Mouse (Mus musculus) inflammation-experienced regulatory T-cells, adult 6 months (primary cell): Measurements from ENCODE around the gene Wdr20. TPM values are rescaled to one million over a fixed set of nuclear protein-coding genes. Genes with fewer than 3 reads are reported as not detected.
A peak's percentile ranks its signal among the peaks of the same experiment; 100 is the strongest.
"Not testable (repeated sequence)": the region's sequence is repeated elsewhere in the genome, so short reads cannot be mapped to it uniquely, and the experiment has no call there.

Source experiments
- ATAC-seq: one replicate; pipeline ENCODE4 v1.8.0; 2017
- polyA plus RNA-seq, 3 experiments: library from polyadenylated mRNA; unstranded; fragments of 100-300 nt; shearing (Covaris generic); gene quantifications; one replicate each; pipeline ENCODE4 v1.2.1; 2017

Gene Wdr20
- 10 to 100 TPM; 24.8 to 34.0 (median 33.4) TPM for polyA plus RNA-seq

DNA sequence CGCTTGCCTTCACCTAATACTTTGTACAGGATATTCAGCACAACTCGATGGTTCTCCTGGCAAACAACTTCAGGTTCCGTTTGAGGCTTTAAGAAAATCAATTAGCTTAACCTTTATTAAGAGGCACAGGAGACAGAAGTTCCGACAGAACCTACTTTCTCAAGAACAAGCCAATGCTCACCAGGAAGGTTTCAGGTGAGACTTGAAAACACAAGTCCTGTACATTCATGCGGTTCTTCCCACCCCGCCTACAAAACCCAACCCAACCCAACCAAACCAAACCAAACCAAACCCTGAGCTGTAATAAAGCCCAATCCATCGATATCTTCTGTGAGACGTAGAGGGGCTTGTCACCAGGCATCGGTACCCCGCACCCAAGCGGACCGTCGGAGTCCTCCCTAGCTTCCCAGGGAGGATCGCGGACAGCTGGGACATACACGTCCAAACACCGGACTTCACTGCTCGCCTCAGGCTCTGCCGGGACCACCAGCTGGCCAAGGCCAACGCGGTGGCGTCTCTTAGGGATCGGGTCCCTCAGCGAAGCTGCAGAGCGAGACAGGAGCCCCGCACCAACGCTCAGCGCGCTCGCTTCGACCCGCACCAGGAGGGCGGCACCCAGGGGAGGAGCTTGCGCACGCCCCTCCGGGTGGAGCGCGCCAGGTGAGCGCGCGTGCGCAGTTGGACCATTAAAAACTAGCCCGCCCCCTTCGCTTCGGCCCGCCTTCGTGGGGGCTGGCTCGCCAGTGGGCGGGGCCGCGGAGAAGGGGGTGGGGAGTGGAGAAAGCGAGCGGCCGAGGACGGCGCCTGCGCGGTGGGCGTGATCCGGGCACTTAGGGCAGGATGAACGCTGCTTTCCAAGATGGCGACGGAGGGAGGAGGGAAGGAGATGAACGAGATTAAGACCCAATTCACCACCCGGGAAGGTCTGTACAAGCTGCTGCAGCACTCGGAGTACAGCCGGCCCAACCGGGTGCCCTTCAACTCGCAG lies at the start of gene Wdr20:
Gene Wdr20, plus strand, starts transcription at position 775 of the 988 bp plus-strand sequence.
- peak; percentile 83 for ATAC-seq

DNA sequence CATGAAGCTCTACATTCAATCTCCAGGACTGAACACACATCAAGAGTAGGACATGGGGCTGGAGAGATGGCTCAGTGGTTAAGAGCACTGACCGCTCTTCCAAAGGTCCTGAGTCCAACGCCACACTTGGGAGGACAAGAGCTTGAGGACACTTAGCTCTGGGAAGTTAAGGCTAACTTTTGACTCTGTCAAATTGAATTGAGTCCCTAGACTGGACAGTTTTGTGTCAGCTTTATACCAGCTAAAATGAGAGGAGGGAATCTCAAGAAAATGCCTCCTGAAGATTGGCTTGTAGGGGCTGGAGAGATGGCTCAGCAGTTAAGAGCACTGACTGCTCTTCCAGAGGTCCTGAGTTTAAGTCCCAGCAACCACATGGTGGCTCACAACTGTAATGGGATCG lies 48.8 kb upstream of the Wdr20 start:
- ATAC-seq: not testable (repeated sequence)

DNA sequence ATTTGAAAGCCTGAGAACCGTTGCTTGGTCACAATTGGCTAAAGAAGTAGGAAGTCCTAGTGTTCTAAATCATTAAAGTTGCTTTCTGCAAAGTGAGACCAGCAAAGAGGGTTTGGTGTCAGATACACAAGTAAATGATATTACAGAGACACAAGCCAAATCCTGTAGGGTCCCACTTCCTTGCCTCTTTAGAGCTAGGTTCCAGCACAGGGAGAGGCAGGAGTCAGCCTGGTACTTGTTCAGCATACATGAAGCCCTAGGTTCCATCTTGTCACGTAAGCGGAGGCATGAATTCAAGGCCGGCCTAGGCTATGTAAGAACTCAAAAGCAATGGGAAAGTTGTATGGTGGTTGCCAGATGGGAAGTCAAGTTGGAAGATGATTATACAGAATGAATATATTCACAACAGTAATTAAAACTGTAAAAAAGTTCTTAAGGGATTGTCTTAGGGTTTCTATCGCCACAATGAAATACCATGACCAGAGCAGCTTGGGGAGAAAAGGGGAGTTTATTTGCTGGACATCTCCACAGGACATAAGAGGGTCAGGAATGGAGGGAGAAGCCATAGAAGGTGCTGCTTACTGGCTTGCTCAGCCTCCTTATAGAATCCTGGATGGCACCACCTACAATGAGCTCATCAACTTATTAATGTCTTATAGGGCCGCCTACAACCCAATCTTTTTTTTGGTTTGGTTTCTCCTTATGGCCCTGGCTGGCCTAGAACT lies 47.7 kb upstream of the Wdr20 start:
- no peak for ATAC-seq

DNA sequence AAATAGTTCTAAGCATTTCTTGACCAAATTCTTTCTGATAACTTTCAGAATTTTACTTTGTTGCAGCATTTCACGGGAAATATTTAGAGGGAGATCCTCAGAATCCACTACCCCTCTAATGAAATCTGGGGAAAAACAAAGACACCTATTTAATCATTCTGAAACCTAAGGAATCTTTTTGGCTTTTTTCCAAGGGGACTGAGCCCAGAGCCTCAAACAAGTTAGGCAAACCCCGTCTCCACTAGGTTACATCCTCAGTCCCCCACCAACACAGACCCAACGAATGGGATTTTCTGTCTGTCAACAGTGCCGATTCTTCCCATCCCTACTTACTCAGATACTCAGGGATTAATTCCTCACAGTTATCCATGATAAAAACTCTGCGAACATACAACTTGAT lies 44.4 kb upstream of the Wdr20 start:
- ATAC-seq: not testable (repeated sequence)

DNA sequence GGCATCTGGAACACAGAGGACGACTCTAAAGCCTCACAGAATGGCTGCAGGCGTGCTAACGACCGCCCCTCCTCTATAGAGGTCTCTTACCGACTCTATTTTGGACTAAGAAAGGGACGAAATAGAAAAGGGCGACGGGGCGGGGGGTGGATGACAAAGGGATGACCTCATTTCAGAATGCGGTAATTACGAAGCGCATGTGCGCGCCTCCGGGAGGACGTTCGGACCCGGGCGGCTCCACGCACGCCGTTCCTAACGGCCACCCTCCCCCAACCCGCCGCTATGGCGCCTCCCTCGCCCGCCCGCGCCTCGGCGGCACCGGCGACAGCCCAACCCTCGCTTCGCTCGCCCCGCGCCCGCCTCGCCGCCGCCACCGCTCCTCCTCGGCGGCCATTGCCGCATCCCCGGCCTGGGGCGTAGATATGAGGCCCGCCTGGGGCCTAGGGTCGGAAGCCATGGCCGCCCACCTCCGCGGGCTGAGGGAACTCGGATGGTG lies 42.0 kb upstream of the Wdr20 start:
- ATAC-seq: peak; percentile 29

DNA sequence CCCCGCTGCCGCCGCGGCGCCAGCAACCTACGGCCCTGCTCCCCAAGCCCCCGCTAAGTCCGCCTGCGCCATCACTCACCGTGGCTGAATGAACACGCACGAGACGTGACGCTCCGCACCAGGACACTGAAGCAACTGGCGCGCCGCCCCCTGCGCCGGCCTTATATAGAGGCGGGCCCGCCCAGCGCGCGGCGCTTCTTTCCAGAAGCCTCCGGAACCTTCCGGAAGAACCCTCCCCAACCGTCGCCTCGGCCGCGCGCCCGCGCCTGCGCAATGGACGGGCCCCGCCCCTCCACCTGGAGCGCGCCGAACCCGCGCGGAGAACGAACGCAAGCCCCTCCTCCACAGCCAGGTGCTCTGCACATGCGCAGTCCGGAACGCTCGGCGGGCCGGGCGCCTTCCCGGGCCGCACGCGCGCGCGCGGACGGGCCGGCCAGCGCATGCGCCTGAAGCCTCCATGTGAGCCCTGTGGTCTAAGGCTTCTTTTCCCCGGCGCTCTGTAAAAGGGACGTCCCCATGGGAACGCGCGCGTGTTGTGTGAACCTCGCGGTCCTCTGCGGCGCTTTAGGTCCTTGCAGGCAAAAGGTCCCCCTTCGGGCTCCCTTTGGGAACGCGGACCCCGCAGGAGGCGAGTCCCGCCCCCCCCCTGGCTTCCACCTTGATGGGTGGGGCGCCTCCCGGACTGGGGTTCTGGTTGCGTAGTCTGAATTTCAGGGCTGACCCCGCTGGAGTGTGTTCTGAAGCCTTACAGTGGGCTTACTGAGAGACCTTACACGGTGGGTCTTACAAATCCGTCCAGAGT lies 41.4 kb upstream of the Wdr20 start:
- ATAC-seq: peak; percentile 75

DNA sequence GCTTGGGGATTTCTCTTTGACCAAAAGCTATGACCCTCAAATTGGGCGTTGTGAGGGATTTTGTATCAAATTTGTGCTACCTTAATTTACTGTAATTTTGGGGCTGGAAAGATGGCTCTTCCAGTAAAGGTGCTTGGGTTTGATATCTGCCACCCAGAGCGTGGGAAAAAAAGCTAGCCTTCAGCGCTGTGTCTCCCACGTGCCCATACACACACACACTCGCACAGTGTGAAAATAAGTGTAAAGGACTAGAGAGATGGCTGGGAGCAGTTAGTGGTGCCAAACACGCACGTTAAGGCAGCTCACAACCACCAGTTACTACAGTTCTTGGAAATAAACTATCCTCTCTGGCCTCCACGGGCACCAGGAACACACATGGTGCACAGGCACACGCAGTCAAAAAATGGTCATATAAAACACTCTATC lies 40.8 kb upstream of the Wdr20 start:
- no peak for ATAC-seq

DNA sequence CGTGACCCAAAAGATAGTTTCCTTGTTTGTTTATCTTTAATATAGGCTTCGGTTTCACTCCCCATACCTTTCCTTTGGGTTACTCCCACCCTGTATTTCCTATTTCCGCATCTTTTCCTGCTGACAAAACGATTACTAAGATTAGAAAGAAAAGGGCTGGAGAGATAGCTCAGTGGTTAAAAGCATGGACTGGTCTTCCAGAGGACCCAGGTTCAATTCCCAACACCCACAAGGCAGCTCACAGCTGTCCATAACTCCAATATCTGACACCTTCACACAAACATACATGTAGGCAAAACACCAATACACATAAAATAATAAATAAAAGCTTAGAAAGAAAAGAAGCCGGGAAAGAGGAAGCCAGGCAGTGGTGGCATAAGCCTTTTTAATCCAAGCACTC lies 40.3 kb upstream of the Wdr20 start:
- ATAC-seq: no peak

DNA sequence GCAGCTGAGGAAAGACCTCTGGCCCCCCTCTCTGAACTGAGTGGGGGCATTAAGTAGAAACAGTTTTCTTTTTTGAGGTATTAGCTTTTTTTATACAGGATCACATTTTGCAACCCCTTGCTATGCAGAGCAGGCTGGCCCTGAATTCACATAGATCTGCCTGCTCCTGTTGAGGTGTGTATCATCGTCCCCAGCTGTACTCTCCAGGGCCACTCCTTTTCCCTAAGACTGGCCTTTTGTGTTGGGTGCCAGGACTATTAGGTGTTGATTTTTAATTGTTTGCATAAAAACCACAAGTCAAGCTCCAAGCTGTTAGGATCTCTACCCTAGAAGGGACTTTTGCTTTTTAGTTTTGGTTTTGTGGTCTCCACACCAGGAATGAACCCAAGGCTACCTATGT lies 39.7 kb upstream of the Wdr20 start:
- no peak for ATAC-seq

DNA sequence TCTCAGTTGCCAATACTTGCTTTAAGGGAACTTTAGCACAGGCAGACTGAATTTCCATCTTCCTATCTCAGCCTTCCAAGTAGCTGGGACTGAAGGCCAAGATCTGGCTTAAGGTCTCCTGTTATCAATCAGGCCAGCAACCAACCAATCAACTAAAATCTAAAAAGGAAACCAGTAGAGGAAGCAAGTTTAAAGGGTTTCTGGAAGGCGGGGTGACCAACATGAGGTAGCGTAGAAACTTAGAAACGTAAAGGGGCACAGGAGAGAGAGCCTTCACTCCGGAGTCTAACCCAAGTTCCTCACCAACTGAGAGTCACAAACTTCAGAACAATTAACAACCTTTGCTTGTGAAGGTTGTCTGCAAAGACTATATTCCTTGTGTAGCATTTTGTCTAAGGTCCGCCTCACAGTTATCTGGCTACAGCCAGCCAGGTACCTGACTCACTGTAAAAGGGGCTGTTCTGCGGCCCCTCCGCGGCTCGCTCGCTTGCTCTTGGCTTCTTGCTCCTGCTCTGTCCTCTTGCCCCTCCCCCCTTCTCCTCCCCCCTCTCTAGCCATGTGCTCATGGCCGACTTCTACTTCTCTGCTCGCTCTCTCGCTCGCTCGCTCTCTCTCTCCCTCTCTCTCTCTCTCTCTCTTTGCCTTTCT lies 39.1 kb upstream of the Wdr20 start:
- no peak for ATAC-seq

DNA sequence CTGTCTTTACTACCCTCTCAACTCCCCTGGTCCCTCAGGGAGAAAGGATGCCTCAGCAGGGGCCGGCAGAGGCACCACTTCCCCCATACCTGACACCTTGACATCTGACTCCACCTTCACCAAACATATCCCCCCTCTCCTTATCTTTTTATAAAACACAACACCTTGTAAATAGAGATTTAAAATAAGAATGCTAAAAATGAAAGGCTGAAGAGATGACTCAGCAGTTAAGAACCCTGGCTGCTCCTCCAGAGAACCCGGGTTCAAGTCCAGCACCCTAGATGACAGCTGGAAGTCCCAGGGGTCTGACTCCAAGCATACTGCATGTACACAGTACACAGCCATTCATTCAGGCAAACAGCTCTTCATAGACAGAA lies 38.6 kb upstream of the Wdr20 start:
- no peak for ATAC-seq

DNA sequence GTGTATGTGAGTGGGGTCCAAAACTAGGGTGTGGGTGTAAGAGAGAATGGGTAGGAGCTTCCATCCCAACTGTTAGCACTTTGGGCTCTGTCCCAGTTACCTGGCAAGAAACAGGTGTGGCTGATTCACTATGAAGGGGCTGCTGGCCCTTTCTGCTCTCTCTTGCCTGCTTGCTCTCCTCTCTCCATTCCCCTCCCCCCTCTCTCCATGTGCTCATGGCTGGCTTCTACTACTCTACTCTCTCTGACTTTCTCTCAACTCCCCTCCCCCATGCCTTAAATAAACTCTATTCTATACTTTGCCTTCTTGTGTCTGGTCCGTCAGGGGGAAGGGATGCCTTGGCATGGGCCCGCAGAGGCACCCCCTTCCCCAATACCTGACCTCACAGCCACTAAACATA lies 37.0 kb upstream of the Wdr20 start:
- ATAC-seq: no peak

DNA sequence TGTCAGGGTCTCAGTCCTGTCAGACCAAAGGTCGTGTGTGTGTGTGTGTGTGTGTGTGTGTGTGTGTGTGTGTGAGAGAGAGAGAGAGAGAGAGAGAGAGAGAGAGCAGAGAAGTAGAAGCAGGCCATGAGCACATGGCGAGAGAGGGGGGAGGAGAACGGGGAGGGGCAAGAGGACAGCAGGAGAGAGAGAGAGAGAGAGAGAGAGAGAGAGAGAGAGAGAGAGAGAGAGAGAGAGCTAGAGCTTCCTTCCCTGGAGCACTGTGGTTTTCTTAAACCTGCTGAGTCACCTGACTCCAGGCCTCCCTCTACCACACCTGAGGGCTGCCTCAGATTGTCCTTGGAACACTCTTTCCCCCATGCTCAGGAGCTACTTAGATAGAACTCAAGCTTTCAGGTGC lies 36.4 kb upstream of the Wdr20 start:
- ATAC-seq: not testable (repeated sequence)

DNA sequence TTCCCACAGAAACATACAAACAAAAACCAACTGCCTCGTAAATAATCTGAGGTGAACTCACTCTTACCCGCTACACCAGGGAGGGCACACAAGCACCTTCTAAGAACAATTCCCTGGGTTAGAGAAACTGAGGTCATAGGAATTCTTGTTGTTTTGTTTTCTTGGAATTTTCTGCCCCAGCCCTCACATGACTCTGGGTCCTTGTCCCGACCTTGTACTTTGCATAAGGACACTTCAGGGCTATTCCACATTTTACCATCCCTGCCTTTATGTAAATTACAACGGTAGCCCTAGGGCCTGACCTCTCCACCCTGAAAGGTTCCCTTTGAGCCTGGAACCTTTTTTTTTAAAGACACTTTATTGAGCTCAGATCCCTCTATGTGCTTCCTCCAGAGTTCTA lies 35.2 kb upstream of the Wdr20 start, which contains the start of gene Hsp90aa1:
Gene Hsp90aa1, minus strand, starts transcription at position 173 of the 400 bp plus-strand sequence.
- no peak for ATAC-seq

DNA sequence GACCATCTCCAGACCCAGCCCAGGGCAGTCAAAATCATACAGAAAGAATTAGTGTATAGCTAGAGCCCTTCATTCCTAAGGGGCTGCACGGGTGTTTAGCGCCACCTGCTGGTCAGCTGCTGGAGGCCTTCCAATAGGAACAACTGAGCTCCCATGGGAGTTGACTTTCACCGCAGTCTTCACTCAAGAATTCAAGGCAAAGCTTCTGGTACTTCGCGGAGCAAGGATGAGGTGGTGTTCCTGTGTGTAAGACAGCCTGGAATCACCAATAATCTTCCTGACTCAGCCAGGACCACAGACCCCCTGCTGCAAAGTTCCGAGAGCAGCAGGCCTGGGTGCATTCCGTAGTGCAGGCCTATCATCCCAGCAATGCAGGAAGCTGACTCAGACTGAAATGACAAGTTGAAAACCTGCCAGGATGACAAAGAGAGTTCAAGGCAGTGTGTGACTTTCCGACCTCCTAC lies 34.7 kb upstream of the Wdr20 start:
- peak; percentile 72 for ATAC-seq

DNA sequence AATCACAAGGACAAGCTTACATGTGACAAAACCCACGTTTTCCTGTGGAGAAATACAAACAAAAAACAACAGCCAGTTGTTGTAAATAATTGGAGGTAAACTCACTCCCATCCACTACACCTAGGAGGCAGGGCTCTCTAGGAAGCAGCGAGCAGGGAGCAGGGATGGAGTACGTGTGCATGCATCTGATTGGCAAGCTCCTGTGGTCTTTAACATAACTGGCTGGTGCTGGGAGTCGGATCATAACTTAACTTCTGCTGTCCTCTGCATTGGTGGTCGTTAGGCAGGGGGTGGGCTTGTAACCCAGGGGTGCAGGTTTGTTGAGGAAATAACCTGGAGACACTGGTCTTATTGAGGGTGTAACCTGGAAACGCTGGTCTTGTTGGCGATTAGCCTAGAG lies 34.1 kb upstream of the Wdr20 start:
- ATAC-seq: no peak

DNA sequence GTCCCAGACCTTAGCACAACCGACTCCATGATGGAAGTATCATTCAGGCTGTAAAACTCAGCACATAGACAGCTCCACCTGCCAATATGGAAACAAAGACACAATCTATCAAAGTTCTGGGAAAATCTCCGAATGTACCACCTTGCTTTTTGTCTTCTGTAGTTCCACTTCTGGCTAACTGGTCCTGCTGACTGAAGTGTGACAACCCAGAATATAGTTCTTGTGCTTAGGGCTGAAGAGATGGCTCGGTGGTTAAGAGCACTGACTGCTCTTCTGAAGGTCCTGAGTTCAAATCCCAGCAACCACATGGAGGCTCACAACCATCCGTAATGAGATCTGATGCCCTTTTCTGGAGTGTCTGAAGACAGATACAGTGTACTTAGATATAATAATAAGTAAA lies 32.3 kb upstream of the Wdr20 start:
- ATAC-seq: not testable (repeated sequence)

DNA sequence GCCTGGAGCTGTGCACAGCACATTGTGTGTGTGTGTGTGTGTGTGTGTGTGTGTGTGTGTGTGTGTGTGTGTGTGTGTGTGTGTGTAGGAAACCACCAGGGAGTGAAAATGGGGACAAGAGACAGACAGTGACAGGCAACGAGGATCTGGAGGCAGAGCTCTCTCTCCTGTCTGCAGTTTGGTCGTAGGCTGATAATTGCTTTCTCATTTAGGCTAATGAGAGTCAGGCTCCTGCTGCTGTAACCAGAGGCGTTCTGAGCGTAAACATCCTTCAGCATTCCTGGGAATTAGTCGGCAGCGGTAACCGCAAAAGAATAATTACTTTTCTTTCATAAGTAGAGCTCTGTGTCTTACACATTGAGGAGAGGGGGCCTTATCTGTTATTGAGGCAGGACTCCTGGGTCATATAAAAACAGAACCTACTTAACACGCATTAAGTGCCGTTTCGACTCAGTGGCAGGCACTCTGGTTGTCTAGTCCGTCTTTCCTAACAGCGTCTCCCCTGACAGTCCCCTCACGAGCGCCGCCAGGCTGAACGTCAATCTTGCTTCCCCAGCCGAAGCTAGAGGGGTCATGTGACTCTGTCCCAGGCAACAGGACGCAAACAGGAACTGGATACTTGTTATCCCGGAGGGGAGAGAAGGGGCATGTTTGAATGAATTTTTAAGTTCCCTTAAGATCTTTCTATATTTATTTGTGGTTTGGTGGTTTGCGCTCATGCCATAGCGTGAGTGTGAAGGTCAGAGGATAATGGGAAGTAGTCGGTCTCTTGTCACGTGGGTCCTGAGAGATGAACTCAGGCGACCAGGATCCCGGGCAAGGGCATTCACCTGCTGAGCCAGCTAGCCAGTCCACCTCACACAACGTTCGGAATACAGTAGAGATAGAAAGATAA lies 31.2 kb upstream of the Wdr20 start:
- ATAC-seq: peak; percentile 52

DNA sequence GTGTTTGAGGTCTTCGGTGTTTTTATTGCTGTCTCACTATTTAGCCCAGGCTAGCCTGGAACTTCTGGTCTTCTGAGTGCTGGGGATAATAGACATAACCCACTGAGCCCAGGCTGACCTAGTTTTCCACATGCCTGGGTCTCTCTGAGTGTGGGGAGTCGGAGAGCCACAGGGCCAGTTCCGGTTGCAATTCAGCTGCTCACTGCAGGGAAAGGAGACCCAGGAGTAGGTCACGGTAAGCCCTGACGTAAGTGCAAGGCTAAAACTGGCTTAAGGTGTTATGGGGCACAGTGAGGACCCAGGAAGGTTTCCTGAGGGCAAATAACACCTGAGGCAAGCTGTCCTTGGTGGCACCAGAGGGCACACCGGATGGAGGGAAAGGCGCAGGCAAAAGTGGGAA lies 30.3 kb upstream of the Wdr20 start:
- no peak for ATAC-seq

DNA sequence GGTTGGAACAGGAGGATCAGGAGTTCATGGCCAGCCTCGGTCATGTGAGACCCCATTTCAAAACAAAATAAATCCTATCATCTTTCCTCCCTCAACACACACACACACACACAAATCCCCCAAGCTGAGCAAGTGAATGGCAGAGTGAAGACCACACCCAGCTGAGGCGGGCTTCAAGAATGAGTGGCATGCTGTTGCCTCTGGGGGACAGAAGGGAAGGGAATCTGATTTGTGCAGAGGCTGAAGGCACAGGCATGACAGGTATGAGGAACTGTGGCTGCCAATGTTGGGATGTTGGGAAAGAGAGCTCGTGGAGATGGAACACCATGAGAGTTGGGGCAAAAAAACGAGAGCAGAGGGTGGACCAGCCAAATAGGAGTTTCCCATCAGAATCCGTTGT lies 26.5 kb upstream of the Wdr20 start:
- ATAC-seq: no peak

DNA sequence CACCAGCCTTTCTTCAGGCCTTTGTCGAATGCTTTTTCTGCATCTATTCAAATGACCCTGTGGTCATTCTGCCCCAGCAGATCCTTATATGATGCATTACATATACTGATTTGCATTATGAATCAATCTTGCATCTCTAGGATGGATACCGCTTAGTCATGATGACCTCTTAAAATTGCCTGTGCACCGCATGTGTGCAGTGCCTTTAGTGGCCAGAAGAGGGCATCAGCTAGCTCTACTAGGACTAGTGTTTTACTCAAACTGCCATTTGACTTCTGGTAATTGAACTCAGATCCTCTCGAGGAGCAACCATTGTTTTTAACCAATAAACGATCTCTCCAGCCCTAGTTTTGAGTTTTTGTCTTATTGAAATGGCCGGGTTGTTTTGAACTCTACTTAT lies 24.0 kb upstream of the Wdr20 start:
- ATAC-seq: no peak
